Mouse (Mus musculus) ES-Bruce4 (cell line): ENCODE results near the gene Pum2.

Source experiments
- CTCF ChIP-seq: IDR thresholded peaks from one replicate; pipeline ENCODE4 v1.8.1; 2011; ENCODE audit warnings: low read depth, low read length
- POLR2A ChIP-seq: IDR thresholded peaks from one replicate; pipeline ENCODE4 v1.8.1; 2011; ENCODE audit warnings: low read length; ENCODE audit not compliant: insufficient read depth

- TF ChIP-seq CTCF, result no peak
- TF ChIP-seq POLR2A, result no peak
These were observed 124.0 kb downstream of the Pum2 start for GRCm38 (mm10) chr12:8797936-8798335.
